Mouse (Mus musculus) macrophage (primary cell): ENCODE data around the gene Gm572. TPM values are rescaled to one million over a fixed set of nuclear protein-coding genes. Genes with fewer than 3 reads are reported as not detected.

Experiments
- H3K27ac ChIP-seq: fragments of 350-480 bp; formaldehyde crosslinking; 2 replicates; pipeline ENCODE4 v1.9.0; 2021
- H3K36me3 ChIP-seq: fragments of 350-480 bp; formaldehyde crosslinking; 2 replicates; pipeline ENCODE4 v1.9.0; 2021; ENCODE audit errors: inconsistent target
- H3K4me3 ChIP-seq: fragments of 350-480 bp; formaldehyde crosslinking; 2 replicates; pipeline ENCODE4 v1.9.0; 2021; ENCODE audit errors: inconsistent target
- H3K79me2 ChIP-seq: fragments of 350-480 bp; formaldehyde crosslinking; 2 replicates; pipeline ENCODE4 v1.9.0; 2021; ENCODE audit errors: inconsistent target
- WGBS: methylation state at CpG from one replicate; pipeline ENCODE4 v1.1.7; 2026; ENCODE audit warnings: inconsistent platforms; ENCODE audit not compliant: missing documents; 5-methylcytosine and 5-hydroxymethylcytosine counted together
- polyA plus RNA-seq: library from polyadenylated mRNA; stranded (reverse); fragments of 250-400 nt; gene quantifications from 3 replicates; pipeline ENCODE4 v1.2.4, GENCODE M21; 2018; ENCODE audit warnings: inconsistent platforms

The Gm572 gene
- polyA plus RNA-seq, 1 experiment from 2014 or later: not detected

DNA sequence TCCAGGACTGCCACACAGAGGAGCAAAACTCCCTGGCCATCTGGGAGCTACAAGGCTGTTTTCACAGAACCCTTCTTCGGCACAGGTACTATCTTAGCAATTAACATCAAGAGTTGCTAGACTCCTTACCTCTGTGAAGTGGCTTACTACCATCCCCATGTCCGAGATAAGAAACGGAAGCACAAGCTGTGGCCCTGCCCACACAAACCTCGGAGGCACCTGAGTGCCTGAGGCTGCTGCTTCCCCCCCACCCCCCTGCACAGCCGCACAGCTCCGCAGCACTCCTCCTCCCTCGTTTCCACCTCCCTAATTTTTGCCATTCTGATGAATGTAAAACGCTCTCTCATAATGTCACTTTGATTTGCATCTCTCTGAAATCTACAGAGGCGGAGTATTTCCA is 4.8 kb upstream of the Gm572 start:
- Histone ChIP-seq H3K4me3 (no peak overlapping the region), H3K27ac (no peak overlapping the region), H3K36me3 (no peaks in the 10 kb centered on the region), H3K79me2 (no peaks in the 10 kb centered on the region)
- 47% methylated on average over 9 of the region's 9 CpGs for WGBS

DNA sequence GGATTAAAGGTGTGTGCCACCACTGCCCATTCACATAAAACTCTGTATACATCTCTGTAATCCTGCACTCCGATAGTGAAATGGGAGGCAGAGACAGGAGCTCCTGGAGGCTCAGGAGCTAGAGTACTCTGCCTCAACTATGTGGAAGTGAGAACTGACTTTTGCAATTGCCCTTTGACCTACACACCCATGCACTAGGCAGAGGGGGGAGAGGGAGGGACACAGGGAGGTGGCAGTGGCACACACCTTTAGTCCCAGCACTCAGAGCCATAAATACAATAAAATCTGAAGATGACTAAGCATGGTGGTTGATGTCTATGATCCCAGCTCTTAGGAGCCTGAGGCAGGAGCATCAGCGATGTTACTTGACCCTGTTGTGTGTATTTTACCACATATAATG is 3.7 kb upstream of the Gm572 start:
- Histone ChIP-seq H3K36me3 (no peaks in the 10 kb centered on the region), H3K79me2 (no peaks in the 10 kb centered on the region), H3K27ac (no peak overlapping the region), H3K4me3 (no peak overlapping the region)
- 88% methylated on average over 2 of the region's 2 CpGs for WGBS

DNA sequence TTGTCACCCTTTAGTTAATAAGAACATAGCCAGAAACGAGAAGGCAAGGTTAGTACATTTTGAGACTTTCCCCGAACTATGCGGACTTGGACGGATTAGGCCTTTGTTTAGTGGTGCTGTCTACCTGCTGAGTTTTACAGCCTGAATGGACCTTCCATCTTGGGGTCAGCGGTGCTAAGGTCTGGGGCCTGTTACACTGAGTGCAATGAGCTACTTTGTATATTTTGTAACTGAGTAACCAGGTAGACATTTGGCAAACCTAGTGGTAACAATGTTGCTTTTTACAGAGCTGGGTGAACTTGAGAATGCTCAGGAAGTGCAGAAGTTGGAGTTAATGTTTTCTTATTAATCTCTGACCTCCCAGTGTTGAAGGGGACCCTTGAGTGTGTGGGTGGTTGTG is 2.0 kb upstream of the Gm572 start:
- Histone ChIP-seq H3K79me2 (no peaks in the 10 kb centered on the region), H3K4me3 (no peak overlapping the region), H3K27ac (no peak overlapping the region), H3K36me3 (no peaks in the 10 kb centered on the region)
- 88% methylated on average over 5 of the region's 5 CpGs for WGBS

DNA sequence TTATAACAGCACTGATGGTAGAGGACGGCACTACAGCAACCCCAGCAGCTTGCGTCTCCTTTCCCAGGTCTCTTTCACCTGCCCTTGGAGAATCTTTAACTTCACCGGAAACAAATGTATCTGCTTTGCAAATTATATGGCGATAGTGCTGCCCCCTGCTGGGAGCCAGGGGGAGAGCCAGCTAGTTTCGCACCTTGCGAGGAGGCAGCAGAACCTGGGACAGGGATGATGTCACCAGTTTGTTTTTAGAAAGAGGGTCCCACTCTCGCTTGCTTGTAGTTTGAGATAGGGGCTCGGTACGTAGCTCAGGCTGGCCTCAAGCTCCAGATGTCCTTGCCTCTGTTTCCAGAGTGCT is 1.0 kb downstream of the Gm572 start:
- Histone ChIP-seq H3K27ac (no peak overlapping the region), H3K36me3 (no peaks in the 10 kb centered on the region), H3K79me2 (no peaks in the 10 kb centered on the region), H3K4me3 (no peak overlapping the region)
- WGBS: 14% methylated on average over 9 of the region's 9 CpGs

DNA sequence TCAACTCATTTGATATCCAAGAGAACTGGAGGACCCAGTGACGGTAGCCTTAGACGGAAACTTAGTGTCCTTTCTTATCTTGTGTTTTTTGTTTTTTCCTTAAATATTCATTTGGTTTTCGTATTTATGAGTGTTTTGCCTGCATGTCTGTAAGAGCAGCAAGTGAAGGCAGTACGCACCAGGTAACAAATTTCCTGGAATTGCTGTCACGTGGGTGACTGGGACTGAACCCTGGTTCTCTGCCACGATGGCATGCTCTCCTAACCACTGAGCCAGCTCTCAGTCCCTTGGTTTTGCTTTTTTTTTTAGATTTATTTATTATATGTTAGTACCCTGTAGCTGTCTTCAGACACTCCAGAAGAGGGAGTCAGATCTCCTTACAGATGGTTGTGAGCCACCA is 1.8 kb downstream of the Gm572 start:
- Histone ChIP-seq H3K27ac (no peak overlapping the region), H3K4me3 (no peak overlapping the region), H3K79me2 (no peaks in the 10 kb centered on the region), H3K36me3 (no peaks in the 10 kb centered on the region)
- WGBS: 81% methylated on average over 6 of the region's 6 CpGs

DNA sequence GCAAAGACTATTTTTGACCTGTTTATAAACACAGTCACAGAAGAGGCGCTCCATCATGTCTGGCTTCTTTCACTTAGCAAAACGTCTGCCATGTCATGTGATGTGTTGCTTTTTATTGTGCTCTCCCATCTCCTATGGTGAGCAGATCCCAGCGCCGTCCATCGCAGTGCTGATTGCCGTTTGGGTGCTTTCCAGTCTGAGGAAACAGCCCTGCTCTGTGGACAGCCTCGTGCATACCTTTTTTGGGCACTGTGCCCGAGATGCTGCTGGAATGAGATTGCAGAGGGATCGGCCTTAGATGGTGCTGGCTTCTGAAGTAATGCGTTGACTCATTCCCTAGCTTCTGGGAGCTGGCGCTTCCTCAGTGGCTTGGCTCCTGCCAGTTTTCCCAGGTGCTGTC is 3.5 kb downstream of the Gm572 start:
- no peak overlapping the region for H3K27ac ChIP-seq
- 67% methylated on average over 11 of the region's 11 CpGs for WGBS
- H3K4me3 ChIP-seq: no peak overlapping the region
- H3K36me3 ChIP-seq: no peaks in the 10 kb centered on the region
- no peaks in the 10 kb centered on the region for H3K79me2 ChIP-seq

DNA sequence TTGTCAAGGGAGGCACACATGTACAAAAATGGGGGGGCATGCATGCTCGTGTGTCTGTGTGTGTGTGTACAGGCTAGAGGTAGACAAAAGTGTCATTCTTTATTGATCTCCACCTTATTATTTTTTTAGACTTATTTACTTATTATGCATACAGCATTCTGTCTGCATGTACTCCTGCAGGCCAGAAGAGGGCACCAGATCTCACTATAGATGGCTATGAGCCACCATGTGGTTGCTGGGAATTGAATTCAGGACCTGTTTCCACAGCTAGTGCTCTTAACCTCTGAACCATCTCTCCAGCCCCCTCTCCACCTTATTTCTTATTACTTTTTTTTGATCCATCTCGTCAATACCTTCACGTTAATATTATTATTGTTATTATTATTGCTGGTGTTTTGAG is 6.2 kb downstream of the Gm572 start:
- WGBS: 78% methylated on average over 3 of the region's 3 CpGs
- no peaks in the 10 kb centered on the region for H3K36me3 ChIP-seq
- no peaks in the 10 kb centered on the region for H3K79me2 ChIP-seq
- H3K27ac ChIP-seq: no peak overlapping the region
- no peak overlapping the region for H3K4me3 ChIP-seq

DNA sequence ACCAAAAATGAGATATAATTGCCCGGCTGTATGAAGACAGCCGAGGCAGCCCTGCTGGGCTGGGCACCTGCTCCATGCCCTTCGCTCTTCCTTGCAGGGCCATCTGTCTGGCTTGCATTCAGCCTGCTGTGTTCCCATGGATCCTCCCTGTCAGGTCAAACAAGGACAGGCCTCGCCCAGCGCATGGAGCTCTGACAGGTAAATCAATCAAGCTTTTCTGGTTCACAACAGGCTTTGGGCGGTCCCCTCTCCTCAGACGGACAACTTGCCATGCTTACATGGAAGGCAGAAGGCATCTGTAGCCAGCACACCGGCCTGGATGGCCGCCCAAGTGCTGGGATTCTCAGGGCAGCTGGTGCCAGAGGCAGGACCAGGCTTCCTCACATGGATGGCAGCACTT is 7.9 kb downstream of the Gm572 start:
- 92% methylated on average over 9 of the region's 9 CpGs for WGBS
- Histone ChIP-seq H3K79me2 (no peaks in the 10 kb centered on the region), H3K27ac (no peak overlapping the region), H3K4me3 (no peak overlapping the region), H3K36me3 (no peaks in the 10 kb centered on the region)

DNA sequence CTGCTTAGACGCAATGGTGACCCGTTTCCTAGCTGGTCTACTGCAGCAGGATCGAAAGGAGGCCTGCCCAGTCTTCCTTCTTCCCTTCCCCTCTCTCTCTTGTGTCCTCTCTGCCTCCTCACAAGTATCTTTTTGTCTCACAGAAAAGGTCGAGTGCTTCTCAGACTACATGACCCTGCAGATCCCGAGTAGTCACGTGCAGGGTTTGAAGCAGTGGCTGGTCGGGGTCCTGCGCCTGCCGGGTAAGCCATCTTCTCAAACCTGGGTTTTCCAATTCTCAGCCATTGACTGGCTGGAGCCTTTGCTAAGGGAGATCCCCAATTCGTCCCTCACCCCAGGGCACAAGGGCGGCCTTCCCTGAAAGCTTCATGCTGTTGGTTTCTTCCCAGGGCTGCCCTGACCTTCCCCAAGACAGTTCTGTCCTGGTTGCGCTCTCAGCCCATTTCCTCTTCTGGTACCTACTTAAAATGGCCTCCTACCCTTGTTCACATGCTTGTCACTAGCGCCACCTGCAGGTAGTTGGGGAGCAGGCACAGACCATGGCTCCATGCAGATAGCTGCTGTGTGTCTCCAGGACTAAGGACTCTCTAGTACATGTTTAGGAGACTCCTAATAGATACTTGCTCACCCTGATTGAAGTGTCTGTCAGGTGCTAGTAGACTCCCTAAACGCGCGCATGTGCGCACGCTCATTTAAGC is 11.7 kb downstream of the Gm572 start:
- no peak overlapping the region for H3K4me3 ChIP-seq
- no peaks in the 10 kb centered on the region for H3K36me3 ChIP-seq
- no peaks in the 10 kb centered on the region for H3K79me2 ChIP-seq
- H3K27ac ChIP-seq: no peak overlapping the region
- 95% methylated on average over 17 of the region's 18 CpGs for WGBS

DNA sequence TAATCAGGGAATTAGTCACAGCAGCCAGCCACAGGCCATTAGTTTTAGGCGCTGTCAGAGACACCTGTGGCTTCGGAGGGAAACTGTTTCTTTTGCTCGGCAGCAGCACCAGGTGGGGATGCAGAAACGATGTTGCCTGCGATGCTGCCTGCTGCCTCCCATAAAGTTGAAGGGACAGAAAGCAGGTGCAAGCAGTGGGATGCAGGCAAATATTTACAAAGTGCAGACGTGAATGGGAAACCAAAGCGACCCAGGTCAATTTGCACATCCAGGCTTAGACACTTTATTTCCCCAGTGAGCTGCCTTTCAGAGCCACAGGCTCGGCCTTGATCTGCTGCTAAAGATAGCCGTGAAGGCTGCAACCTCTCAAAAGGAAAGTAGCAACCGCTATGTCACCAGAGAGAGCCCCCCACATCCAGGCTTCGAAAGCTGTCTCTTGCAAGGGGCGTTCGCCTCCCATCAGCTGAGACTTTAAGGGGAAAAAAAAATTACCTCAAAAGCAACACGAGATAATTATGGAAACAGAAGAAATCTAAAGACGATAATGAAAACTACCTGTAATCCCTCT is 13.7 kb downstream of the Gm572 start:
- H3K36me3 ChIP-seq: no peaks in the 10 kb centered on the region
- 82% methylated on average over 15 of the region's 15 CpGs for WGBS
- no peak overlapping the region for H3K4me3 ChIP-seq
- H3K27ac ChIP-seq: no peak overlapping the region
- no peaks in the 10 kb centered on the region for H3K79me2 ChIP-seq

DNA sequence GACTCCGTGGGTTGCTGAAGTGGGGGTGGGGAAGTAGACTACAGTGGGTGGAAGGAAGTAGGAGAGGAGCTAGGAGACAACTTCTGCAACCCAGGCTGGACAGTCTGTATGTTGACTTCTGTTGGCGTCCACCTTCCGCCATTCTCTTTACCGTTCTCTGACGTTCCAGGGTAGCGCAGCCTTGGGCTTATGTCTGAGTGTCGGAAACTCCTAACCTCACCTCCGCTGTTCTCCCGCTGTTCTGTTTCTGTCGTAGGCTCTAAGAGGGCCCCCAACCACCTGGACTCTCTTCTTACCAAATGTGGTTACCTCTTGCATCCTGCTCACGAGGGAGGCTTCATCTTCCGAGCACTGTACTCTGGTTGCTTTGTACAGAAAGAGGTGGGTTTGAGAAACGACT is 14.7 kb downstream of the Gm572 start:
- Histone ChIP-seq H3K79me2 (no peaks in the 10 kb centered on the region), H3K36me3 (no peaks in the 10 kb centered on the region), H3K27ac (no peak overlapping the region), H3K4me3 (no peak overlapping the region)
- 67% methylated on average over 13 of the region's 13 CpGs for WGBS

DNA sequence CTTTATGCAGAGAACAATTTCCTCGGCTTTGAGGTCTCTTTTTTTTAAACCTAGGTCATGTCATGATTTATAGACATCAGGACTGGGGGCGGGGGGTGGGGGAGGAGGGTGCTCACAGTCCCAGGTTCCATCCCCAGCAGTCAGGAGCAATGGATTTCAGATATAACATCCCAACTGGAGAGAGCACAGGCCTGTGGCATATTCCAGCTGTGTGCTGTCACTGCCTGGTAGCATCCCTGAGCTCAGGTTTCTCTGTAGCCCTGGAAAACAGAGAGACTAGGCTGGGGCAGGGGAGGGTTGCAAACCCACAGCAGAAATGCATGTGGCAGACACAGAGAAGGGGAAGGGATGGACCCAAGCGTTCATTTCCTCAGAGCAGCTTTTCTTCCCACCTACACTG is 17.1 kb downstream of the Gm572 start:
- Histone ChIP-seq H3K4me3 (no peak overlapping the region), H3K27ac (no peak overlapping the region), H3K36me3 (no peaks in the 10 kb centered on the region), H3K79me2 (no peaks in the 10 kb centered on the region)
- 47% methylated on average over 3 of the region's 3 CpGs for WGBS

DNA sequence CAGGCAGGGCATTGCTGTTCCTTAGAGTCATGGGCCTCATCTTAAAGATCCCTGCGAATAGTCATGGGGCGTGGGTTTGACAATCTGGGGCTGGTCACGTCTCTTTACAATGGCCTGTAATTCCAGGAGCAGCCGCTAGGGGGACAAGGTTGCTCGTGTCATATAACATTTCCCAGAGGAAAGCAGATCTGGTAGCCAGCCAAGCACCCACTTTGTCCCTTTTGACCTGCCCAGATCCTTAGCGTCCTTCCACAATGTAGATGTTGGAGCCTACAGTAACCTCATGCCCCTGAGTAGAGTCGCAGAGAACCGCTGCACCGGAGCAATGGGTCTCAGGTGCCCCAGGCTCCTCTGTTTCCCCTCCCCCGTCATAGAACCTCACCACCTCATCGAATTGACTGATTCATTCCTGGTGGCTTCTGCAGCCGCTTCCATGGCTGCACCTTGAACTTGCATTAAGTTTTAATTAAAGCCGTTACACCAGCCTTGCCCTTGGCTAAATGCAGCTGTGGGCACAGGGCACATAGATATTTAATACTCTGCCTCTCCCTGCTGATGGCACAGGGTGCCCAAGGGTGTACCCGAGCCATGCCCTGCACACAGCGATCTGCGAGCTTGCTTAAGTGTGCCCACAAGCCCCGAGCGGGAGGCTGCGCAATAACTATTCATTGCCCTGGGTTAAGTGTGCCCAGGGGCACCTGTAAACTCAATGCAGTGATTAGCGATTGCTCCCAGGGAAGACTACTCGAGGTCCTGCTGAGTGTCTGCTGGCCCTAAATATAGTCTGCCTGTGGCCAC is 19.2 kb downstream of the Gm572 start:
- WGBS: 30% methylated on average over 19 of the region's 21 CpGs
- H3K27ac ChIP-seq: no peak overlapping the region
- H3K36me3 ChIP-seq: no peaks in the 10 kb centered on the region
- H3K79me2 ChIP-seq: no peaks in the 10 kb centered on the region
- H3K4me3 ChIP-seq: no peak overlapping the region

DNA sequence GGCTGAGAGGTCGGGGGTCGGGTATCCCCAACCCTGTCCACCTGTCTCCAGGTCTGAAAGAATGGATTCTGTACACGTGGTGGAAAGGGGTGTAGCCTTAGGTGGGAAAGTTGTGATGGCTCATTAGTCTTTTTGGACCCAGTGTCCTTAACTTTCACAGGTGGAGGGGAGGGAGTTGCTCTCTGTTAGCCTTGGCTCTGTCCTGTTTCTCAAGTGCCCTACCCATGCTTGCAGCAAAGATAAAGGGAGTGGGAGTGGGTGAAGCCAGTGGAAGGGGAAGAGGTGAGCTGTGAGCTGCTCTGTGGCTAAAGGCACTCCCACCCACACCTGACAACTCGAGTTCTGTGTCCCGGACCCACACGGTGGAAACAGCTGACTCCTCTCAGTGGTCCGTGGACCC is 20.2 kb downstream of the Gm572 start:
- Histone ChIP-seq H3K4me3 (no peak overlapping the region), H3K36me3 (no peaks in the 10 kb centered on the region), H3K79me2 (no peaks in the 10 kb centered on the region), H3K27ac (no peak overlapping the region)
- WGBS: 61% methylated on average over 7 of the region's 7 CpGs

DNA sequence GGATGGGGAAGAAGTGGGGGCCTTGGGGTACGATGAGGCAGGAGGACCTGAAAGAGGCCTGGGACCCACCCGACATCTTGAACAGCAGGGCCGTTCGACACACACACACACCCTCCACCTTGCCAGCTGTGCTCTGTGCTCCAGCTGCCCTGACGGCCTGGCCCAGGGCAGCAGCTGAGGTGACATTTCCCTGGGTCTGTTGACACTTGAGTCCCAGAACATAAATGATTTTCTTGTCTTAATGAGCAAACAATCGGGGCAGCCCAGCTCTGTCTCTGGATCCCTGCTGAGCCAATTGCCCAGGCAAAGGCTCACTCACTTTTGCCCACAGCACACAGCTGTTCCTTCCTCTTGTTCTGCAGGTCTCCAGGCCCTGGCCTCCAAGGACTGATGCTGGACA is 20.9 kb downstream of the Gm572 start:
- Histone ChIP-seq H3K36me3 (no peaks in the 10 kb centered on the region), H3K4me3 (no peak overlapping the region), H3K27ac (no peak overlapping the region), H3K79me2 (no peaks in the 10 kb centered on the region)
- WGBS: 86% methylated on average over 6 of the region's 6 CpGs
